18 mouse cellular contexts compared by ENCODE assay signal in the genomic region with DNA sequence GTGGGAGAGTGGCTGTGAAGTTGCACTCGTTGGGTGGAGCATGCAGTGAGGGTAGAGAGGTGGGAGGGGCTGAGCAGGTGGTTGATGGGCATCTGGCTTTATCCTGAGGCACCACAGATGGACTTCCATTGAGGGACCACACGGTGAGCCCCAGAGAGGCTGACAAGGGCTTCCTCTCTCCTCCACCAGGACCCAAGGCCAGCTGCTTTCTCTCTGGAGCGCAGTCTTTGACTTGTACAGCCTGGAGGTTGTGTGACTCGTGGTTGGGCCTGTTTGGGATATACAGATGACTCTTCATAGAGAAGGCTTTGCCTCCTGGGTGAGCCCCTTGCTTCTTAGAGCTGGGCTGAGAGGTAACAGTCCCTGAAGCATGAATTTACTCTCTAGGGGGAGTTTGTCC. TPM values are rescaled to one million over a fixed set of nuclear protein-coding genes. Genes with fewer than 3 reads are reported as not detected.
DNase-seq lines count a peak whose midpoint lies in the region; ATAC-seq and TF ChIP-seq lines count a peak whose summit lies in the region.
"Had no signal": no experiment of that assay in that cellular context is flagged by ENCODE, and none has a peak within 500 bp of the region (broad histone marks: within the 10 kb centered on the region; RNA-seq: fewer than 3 reads in every experiment).

No protein-coding gene starts in this region.

- H3K4me2 ChIP-seq in intestine, embryonic 14.5 days (ENCODE audit: low read length) = no peak overlapping the region
- H3K4me2 ChIP-seq in intestine, postnatal 0 days (replicated peaks; ENCODE audit: low read depth) = no peak overlapping the region
- H3K4me2 ChIP-seq in intestine, embryonic 15.5 days (replicated peaks) = no peak overlapping the region

- H3K4me3 ChIP-seq in intestine, embryonic 14.5 days (ENCODE audit: low read depth, low read length) = no peak overlapping the region
- no peak overlapping the region for H3K4me3 ChIP-seq in intestine, postnatal 0 days (ENCODE audit: low read depth, low read length)
- no peak overlapping the region for H3K4me3 ChIP-seq in intestine, embryonic 15.5 days (replicated peaks)

- H3K9me3 ChIP-seq in intestine, embryonic 14.5 days (ENCODE audit: control insufficient read depth, low read length) = no peaks in the 10 kb centered on the region
- H3K9me3 ChIP-seq in intestine, postnatal 0 days (ENCODE audit: control insufficient read depth) = no peaks in the 10 kb centered on the region
- H3K9me3 ChIP-seq in intestine, embryonic 15.5 days = no peaks in the 10 kb centered on the region

- peak; percentile 46 to 52 for DNase-seq in adrenal gland, postnatal 36 days
- DNase-seq in adrenal gland, postnatal 25 days = no peak
- DNase-seq in intestine, embryonic 14.5 days (ENCODE audit: low spot score) = no peak
- peak; percentile 10 for DNase-seq in A20 (ENCODE audit: low read depth, low spot score)
- DNase-seq in urinary bladder, adult 2 months (ENCODE audit: low spot score) = no peak
- DNase-seq in right cerebral cortex, postnatal 10 days (ENCODE audit: low spot score in 2 of 2) = no peak
- DNase-seq: cerebellum, adult 18-20 months; heart, adult 11 months; heart, postnatal 36 days; kidney, adult 8-10 months; kidney, postnatal 4 days; liver, postnatal 0 days; right cerebral cortex, postnatal 4 days; thymus, postnatal 25 days had no signal

- no peak overlapping the region for H3K9ac ChIP-seq in intestine, embryonic 14.5 days (ENCODE audit: low read length)
- H3K9ac ChIP-seq in intestine, postnatal 0 days (ENCODE audit: low read depth, low read length) = no peak overlapping the region
- H3K9ac ChIP-seq in intestine, embryonic 15.5 days = no peak overlapping the region
- H3K9ac ChIP-seq: liver, postnatal 0 days had no signal

- WGBS in intestine, embryonic 14.5 days = 33% methylated on average over 4 of the region's 4 CpGs
- WGBS in intestine, postnatal 0 days = 43% methylated on average over 4 of the region's 4 CpGs
- WGBS in intestine, embryonic 15.5 days = 48% methylated on average over 4 of the region's 4 CpGs

- no peak for TF ChIP-seq CTCF in intestine, postnatal 0 days (IDR thresholded peaks at IDR 0.05; ENCODE audit: low read depth)

- H3K27ac ChIP-seq in intestine, embryonic 14.5 days (ENCODE audit: low read depth) = 0 out of 2 replicates have a peak overlapping the region, but pooled peaks have one; percentile 23
- H3K27ac ChIP-seq in intestine, postnatal 0 days (ENCODE audit: low read depth, low read length) = no peak overlapping the region
- 0 out of 2 replicates have a peak overlapping the region, but pooled peaks have one; percentile 34 for H3K27ac ChIP-seq in intestine, embryonic 15.5 days
- H3K27ac ChIP-seq: macrophage had no signal

- H3K36me3 ChIP-seq in intestine, embryonic 14.5 days (ENCODE audit: control insufficient read depth, insufficient read depth, low read length) = no peaks in the 10 kb centered on the region
- no peaks in the 10 kb centered on the region for H3K36me3 ChIP-seq in intestine, postnatal 0 days (ENCODE audit: control insufficient read depth, insufficient read depth)
- H3K36me3 ChIP-seq in intestine, embryonic 15.5 days = no peaks in the 10 kb centered on the region

- ATAC-seq in intestine, embryonic 14.5 days (replicated peaks; ENCODE audit: low FRiP score, low TSS enrichment, low read depth) = no peak
- ATAC-seq in intestine, postnatal 0 days = no peak
- peak; percentile 18; the same call in 1 of the 2 replicates for ATAC-seq in intestine, embryonic 15.5 days
- ATAC-seq: liver, postnatal 0 days had no signal

- peaks cover 21% of the 10 kb centered on the region for H3K4me1 ChIP-seq in intestine, embryonic 14.5 days (replicated peaks; ENCODE audit: control insufficient read depth, insufficient read depth, low read length)
- no peaks in the 10 kb centered on the region; the same call in 1 of the 2 replicates for H3K4me1 ChIP-seq in intestine, postnatal 0 days (replicated peaks; ENCODE audit: control insufficient read depth, insufficient read depth, low read length)
- H3K4me1 ChIP-seq in intestine, embryonic 15.5 days (replicated peaks) = peaks cover 23% of the 10 kb centered on the region

- H3K27me3 ChIP-seq in intestine, embryonic 14.5 days (replicated peaks; ENCODE audit: control insufficient read depth, insufficient read depth, low read length) = no peaks in the 10 kb centered on the region
- H3K27me3 ChIP-seq in intestine, postnatal 0 days (replicated peaks; ENCODE audit: control insufficient read depth, insufficient read depth, low read length) = no peaks in the 10 kb centered on the region
- no peaks in the 10 kb centered on the region for H3K27me3 ChIP-seq in intestine, embryonic 15.5 days (replicated peaks)

RNA-seq across cellular contexts. Expression of a gene that starts 12.4 kb away (rescaled TPM):
- 1 to 10 TPM; 3.6 to 5.6 TPM for total RNA-seq in adrenal gland, postnatal 36 days (2021)
- total RNA-seq in adrenal gland, postnatal 25 days (2021) = 4.4 and 6.3 TPM in 2 replicates
- 29.1 and 29.6 TPM in 2 replicates for polyA plus RNA-seq in intestine, embryonic 14.5 days (2014; fragmentation: Nextera tagmentation; extraction: Ambion mirVana)
- 11.5 and 12.3 TPM in 2 replicates for polyA plus RNA-seq in intestine, postnatal 0 days (2015; fragmentation: Nextera tagmentation; extraction: Ambion mirVana)
- 25.9 and 28.2 TPM in 2 replicates for polyA plus RNA-seq in intestine, embryonic 15.5 days (2015; fragmentation: Nextera tagmentation; extraction: Ambion mirVana)
- 3.9 and 4.5 TPM in 2 replicates for polyA plus RNA-seq in urinary bladder, adult 2 months (2012; rRNA removed)

RNA-seq across cellular contexts. Expression of a gene that starts 20.0 kb away (rescaled TPM):
- 1,000 to 10,000 TPM; 1,599 to 3,152 TPM for total RNA-seq in adrenal gland, postnatal 36 days (2021)
- 769 and 1,285 TPM in 2 replicates for total RNA-seq in adrenal gland, postnatal 25 days (2021)
- 102 and 109 TPM in 2 replicates for polyA plus RNA-seq in intestine, embryonic 14.5 days (2014; fragmentation: Nextera tagmentation; extraction: Ambion mirVana)
- polyA plus RNA-seq in intestine, postnatal 0 days (2015; fragmentation: Nextera tagmentation; extraction: Ambion mirVana) = 81.2 and 82.9 TPM in 2 replicates
- 110 TPM in 2 replicates for polyA plus RNA-seq in intestine, embryonic 15.5 days (2015; fragmentation: Nextera tagmentation; extraction: Ambion mirVana)
- polyA plus RNA-seq in urinary bladder, adult 2 months (2012; rRNA removed) = 93.3 and 105 TPM in 2 replicates

RNA-seq across cellular contexts. Expression of a gene that starts 46.0 kb away (rescaled TPM):
- total RNA-seq in adrenal gland, postnatal 36 days (2021) = under 1 TPM; 0.89 TPM
- 0.67 and 0.85 TPM in 2 replicates for total RNA-seq in adrenal gland, postnatal 25 days (2021)
- 0.08 TPM in 1 of 2 replicates, not detected in the other for polyA plus RNA-seq in intestine, embryonic 14.5 days (2014; fragmentation: Nextera tagmentation; extraction: Ambion mirVana)
- polyA plus RNA-seq in intestine, postnatal 0 days (2015; fragmentation: Nextera tagmentation; extraction: Ambion mirVana) = 0.08 and 0.09 TPM in 2 replicates
- polyA plus RNA-seq in intestine, embryonic 15.5 days (2015; fragmentation: Nextera tagmentation; extraction: Ambion mirVana) = 0.16 and 0.19 TPM in 2 replicates
- 1.8 and 2.5 TPM in 2 replicates for polyA plus RNA-seq in urinary bladder, adult 2 months (2012; rRNA removed)
- polyA plus RNA-seq: limb, embryonic 11.5 days had no signal

Comparison
In these comparisons a context has a peak if more than half of its experiments do, and no peak if none do; other contexts are left out.
1. DNase-seq: peak in adrenal gland, postnatal 36 days (2 of 2) and A20 (single experiment); none in adrenal gland, postnatal 25 days (single experiment), intestine, embryonic 14.5 days (single experiment), urinary bladder, adult 2 months (single experiment) and right cerebral cortex, postnatal 10 days (0 of 2).